Mouse (Mus musculus) bone marrow macrophage, adult 2 months (primary cell): Measurements from ENCODE around the gene Rtn4rl1.

Source experiments
- CTCF ChIP-seq: IDR thresholded peaks from 2 replicates; pipeline ENCODE4 v1.5.1; 2012; ENCODE audit warnings: low read depth, mild to moderate bottlenecking, low read length, moderate library complexity
- POLR2A ChIP-seq: IDR thresholded peaks from 2 replicates; pipeline ENCODE4 v1.6.1; 2012; ENCODE audit warnings: mild to moderate bottlenecking, low read depth, low read length, borderline replicate concordance

DNA sequence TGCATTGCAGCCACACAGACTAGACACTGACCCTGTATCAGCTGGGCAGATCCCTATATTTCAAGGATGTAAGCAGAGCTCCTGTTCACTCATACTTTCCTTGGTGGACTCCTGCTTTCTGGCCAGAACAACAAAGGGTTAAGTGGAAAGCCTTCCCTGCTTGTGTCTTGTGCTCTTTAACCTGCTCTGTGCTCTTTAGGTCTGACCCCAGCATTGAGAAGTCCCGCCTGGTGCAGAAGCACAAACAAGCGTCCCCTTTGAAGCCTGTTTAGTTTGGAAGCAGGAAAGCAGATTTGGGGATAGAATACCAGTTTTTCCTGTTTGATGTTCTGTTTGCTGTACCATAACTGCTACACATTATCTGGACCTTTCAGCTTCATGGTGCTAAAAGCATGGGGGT lies 35.7 kb upstream of the Rtn4rl1 start:
- no peak for TF ChIP-seq CTCF
- TF ChIP-seq POLR2A = no peak
